Mouse (Mus musculus) ES-E14 (cell line): ENCODE measurements around the gene Lrrc28.

Source experiments
- ZC3H11A ChIP-seq: IDR thresholded peaks from 2 replicates; pipeline ENCODE4 v1.6.1; 2012; ENCODE audit warnings: low read depth, mild to moderate bottlenecking, inconsistent platforms, low read length, borderline replicate concordance
- ZNF384 ChIP-seq: IDR thresholded peaks from 2 replicates; pipeline ENCODE4 v1.6.1; 2012; ENCODE audit warnings: low read depth, low read length, inconsistent platforms

DNA sequence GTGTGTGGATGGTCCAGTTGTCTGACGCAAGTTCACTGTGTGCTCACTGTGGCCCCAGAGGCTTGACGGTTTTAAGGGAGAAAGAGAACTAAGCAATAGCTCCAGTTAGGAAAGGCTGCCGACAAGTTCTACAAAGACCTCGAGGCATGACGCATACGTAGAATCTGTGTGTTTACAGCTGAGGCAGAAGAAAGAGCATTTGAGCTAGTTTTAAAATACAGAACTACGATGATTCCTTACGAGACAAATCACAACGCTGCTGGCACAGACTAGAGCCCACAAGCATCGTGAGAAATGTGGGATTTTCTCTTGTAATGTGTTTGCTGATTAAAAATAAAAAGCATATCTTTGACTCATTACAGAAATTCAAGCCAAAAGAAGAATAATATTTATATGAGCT is 125.1 kb downstream of the Lrrc28 start:
- TF ChIP-seq ZC3H11A (no peak), ZNF384 (no peak)
